In the genomic region with DNA sequence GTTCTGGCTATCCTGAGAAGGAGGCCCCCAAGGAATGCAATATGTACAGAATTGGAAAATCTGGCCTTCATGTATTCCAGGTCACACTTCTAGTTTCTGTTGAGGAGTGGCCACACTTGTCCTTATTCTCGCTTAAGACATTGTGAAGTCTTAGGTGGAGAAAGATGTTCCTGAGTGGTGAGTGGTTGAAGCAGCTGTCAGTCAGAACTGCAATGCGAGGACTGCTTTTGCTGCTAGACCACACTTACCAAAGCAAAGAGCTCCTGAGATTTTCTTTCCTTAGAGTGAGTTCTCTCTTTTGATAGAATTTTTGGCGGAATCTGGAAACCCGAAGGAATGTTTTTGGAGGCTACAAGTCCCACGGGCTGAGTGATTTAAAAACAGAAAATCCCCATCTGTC, we compare ENCODE assay signal across 20 mouse cellular contexts.
"Had no signal": no experiment of that assay in that cellular context is flagged by ENCODE, and none has a peak within 500 bp of the region (broad histone marks: within the 10 kb centered on the region; RNA-seq: fewer than 3 reads in every experiment).

No protein-coding gene starts in this region.

- H3K27me3 ChIP-seq: limb, embryonic 13.5 days; liver, embryonic 12.5 days; liver, embryonic 15.5 days; lung, embryonic 15.5 days; megakaryocyte, embryonic 14.5 days; stomach, embryonic 15.5 days had no signal

- H3K27ac ChIP-seq: kidney, postnatal 0 days; layer of hippocampus, adult 2 months; limb, embryonic 10.5 days; limb, embryonic 13.5 days; liver, embryonic 12.5 days; liver, embryonic 15.5 days; lung, embryonic 15.5 days; midbrain, embryonic 10.5 days; stomach, embryonic 15.5 days had no signal

- H3K9ac ChIP-seq: limb, embryonic 13.5 days; liver, embryonic 12.5 days; liver, embryonic 15.5 days; lung, embryonic 15.5 days; stomach, embryonic 15.5 days had no signal

- DNase-seq: kidney, postnatal 25 days; layer of hippocampus, adult 9-11 months; liver; lung, adult 18-20 months; lung, postnatal 10 days; lung, postnatal 36 days; midbrain, embryonic 14.5 days; spleen, adult 18-20 months; thymus, adult 18-20 months; thymus, postnatal 36 days had no signal

- H3K36me3 ChIP-seq: limb, embryonic 10.5 days; limb, embryonic 13.5 days; liver, embryonic 12.5 days; liver, embryonic 15.5 days; lung, embryonic 15.5 days; midbrain, embryonic 10.5 days; stomach, embryonic 15.5 days had no signal

- H3K4me1 ChIP-seq: limb, embryonic 10.5 days; limb, embryonic 13.5 days; liver, embryonic 15.5 days; lung, embryonic 15.5 days; midbrain, embryonic 10.5 days; stomach, embryonic 15.5 days had no signal

- H3K4me2 ChIP-seq: limb, embryonic 13.5 days; liver, embryonic 12.5 days; liver, embryonic 15.5 days; lung, embryonic 15.5 days; stomach, embryonic 15.5 days had no signal

- ATAC-seq: liver, embryonic 12.5 days had no signal

- H3K9me3 ChIP-seq: limb, embryonic 10.5 days; limb, embryonic 13.5 days; liver, embryonic 12.5 days; liver, embryonic 15.5 days; lung, embryonic 15.5 days; megakaryocyte, embryonic 14.5 days; midbrain, embryonic 10.5 days; stomach, embryonic 15.5 days had no signal

- H3K4me3 ChIP-seq: layer of hippocampus, adult 2 months; limb, embryonic 10.5 days; limb, embryonic 13.5 days; liver, embryonic 12.5 days; liver, embryonic 15.5 days; lung, embryonic 15.5 days; megakaryocyte, embryonic 14.5 days; midbrain, embryonic 10.5 days; stomach, embryonic 15.5 days had no signal
